Mouse (Mus musculus) cerebellum, postnatal 10 days (tissue): ENCODE measurements around the gene Cars2.
"Not testable (repeated sequence)": the region's sequence is repeated elsewhere in the genome, so short reads cannot be mapped to it uniquely, and the experiment has no call there.

Source experiments
- DNase-seq, 2 experiments: peaks; one replicate each; pipeline ENCODE4 v3.0.0; 2021; ENCODE audit warnings: mixed read lengths in 2 of 2

Gene Cars2

DNA sequence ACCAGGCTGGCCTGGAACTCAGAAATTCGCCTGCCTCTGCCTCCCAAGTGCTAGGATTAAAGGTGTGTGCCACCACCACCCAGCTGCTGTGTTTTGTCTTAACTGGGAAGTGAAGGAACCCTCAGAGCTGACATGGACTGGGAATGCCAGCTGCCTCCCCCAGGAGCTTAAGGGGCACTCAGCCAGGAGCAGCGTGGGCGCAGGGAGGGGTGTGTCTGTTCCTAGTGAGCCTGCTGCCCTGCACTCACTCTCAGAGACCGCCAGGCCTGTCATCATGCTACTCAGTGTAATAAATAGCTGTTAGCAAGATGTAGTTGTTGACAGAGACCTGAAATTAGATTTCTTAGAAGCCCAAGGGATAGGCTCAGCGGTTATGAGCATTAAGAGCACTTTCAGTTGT lies 39.6 kb downstream of the Cars2 start:
- DNase-seq: no peak

DNA sequence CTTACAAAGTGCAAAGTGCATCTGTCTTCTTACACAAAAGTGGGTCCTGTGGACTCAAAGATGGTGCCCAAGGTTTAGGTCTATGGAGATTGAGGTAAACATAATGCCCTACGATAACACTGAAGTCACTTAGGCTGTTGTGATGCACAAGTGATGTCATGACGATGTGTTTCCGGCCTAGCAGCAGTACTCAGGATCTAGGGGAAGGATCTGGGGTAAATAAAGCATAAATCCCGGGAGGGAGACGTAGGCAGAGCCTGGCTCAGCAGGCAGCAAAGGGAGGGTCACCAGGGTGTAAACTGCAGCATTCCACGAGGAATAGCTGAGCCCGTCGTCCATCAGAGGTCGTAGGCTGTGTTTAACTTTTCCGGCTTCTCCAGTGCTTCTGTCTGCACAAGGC lies 41.7 kb downstream of the Cars2 start:
- no peak for DNase-seq

DNA sequence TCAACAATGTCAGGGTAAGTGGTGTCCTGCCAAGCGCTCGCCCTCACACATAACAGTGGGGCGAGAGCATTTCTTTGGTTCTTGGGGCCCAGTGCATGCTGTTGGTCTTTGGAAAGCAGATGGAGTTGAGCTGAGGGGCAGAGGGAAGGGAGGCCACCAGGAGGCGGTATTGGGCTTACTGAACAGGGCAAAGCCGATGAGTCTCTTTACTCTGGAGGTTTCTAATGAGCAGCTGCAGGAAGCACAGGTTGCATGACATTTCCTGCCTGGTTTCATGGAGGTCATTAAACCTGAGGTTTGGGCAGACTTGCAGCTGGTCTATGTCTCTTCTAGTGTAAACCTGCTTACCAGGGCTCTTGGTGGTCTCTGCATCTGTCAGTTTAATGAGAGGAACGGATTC lies 43.8 kb downstream of the Cars2 start:
- DNase-seq: peak; percentile 77 to 80

DNA sequence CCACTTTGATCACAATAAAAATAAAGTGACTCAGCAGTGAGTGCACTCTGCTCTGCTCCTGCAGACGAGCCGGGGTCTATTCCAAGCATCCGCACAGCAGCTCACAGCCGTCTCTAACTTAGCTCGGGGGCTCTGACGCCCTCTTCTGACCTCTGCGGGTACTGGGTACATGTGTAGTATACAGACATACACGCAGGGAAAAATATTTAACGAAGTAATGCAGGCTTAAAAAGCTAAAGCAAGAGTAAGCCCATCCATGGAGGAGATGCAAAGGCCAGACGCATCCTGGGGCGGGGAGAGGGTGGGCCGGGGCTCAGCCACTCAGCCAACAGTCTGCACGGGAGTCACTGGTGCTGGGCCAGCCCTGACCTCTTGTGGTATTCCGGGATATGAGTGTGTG lies 44.5 kb downstream of the Cars2 start:
- DNase-seq: no peak

DNA sequence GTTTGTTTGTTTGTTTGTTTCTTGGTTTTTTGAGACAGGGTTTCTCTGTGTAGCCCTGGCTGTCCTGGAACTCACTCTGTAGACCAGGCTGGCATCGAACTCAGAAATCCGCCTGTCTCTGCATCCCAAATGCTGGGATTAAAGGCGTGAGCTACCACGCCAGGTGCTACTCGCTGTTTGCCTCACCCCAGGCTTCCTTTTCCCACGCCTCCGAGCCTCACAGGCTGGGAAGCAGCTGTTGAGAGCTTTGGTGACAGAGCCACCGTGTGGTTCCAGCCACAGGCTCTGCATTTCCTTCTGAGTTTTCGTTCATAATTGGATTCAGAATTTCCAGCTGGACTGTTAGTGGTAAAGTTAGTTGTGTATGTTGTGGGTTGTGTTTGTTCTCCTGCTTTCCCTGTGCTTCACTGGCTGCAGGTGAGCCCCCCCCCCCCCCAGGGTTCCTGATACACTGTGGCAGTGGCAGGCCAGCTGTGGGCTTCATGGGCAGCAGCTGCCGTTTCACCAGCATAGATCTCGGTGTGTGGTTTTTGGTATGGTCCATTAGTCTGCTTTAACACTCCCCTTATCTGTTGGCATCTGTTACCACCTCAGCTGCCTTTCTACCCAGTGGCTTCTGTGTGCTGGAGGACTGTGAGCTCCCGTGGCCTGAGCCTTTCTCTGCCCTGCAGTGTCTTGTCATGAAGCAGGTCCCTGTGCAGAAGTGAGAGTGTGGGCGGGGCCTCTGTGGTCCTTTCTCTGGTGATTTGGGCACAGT lies 46.9 kb downstream of the Cars2 start:
- no peak for DNase-seq

DNA sequence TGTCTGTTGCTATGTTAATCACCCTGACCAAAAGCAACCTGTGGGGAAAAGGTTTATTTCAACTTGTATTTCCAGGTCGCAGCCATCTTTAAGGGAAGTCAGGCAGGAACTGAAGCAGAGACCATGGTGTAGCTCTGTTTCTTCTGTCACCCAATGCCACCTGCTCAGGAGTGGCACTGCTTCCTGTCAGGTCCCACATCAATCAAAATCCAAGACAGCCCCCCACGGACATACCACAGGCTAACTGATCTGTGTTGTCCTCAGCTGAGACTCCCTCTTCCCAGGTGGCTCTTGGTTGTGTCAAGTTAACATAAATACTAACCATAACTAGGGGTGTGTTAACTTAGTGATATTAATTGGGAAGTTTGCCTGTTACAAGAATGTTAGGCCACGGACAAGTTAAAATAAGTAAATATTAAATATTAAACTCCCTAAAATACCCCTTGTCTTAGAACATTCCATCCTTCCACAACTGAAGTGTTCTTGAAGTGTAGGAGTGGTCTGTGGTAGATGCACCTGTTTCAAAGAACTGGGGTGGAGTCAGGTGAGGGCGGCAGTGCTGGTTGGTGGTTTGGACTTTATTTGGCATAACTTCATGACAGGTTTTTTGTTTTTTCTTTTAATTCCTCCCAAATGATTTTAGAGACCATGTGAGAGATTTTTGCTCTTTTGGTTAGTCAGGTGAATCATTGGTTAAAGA lies 51.6 kb downstream of the Cars2 start:
- DNase-seq: no peak

DNA sequence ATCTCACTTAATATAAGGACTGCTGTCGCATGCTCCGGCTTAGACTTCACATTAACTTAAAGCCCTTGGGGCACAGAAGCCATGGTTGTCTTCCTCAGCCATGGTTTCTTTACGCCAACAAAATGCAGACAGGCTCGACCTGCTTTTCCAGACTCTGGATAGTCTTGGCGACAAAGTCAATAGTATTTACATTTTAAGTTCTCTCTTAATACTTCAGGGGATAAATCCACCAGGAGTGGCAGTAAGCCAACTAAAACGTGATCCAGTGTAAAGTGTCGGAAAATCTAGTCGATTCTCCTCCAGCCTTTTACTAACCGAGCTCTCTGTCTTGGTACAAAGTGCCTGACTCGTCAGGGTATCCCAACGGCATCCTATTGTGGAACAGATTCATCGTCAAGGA lies 52.3 kb downstream of the Cars2 start:
- DNase-seq: no peak

DNA sequence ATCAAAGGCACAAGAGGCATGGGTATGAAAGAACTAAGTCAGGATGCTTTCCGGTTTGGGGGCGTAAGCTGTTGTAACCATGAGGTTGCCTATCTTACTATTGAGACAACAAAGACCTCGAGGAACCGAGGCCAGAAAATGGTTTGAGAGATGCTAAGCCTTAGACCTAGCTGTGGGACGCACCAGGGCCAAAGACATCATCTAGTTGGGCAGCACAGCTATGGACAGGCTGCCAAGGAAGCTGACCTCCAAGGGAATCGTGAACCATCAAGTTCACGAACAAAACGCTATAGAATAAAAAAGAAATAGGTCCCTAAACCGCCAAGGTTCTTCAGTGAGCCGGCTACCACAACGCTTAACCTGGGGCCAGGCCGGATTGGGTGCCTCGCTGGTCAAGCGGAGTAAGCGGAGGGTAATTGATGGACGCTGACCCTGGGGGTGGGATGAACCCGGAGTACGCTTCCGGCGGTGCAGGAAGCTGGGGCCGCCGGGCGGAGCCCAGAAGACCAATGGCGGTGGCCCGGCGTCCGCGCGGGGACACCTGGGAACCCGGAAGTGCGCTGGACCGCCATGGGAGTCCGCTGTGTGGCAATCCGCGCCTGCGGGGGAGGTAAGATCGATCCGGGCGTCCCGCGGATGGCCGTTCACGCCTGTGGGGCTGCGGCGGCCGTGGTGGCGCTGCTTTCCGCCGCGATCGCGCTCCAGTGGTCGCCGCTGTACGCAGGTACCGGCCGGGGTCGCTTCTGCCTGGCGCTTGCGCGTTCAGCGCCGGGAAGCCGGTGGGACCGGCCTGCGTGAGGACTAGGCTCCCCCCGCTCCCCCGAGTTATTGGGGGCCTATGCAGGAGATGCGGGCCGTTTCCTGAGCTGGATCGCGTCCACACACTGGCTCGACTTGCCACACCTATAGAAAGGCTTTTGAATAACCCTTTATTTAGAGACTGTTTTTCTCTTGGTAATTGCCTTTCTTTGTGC lies 53.3 kb downstream of the Cars2 start, which contains the start of gene Naxd:
Gene Naxd, plus strand, starts transcription at position 490 of the 974 bp plus-strand sequence.
- peak; percentile 93 to 95 for DNase-seq

DNA sequence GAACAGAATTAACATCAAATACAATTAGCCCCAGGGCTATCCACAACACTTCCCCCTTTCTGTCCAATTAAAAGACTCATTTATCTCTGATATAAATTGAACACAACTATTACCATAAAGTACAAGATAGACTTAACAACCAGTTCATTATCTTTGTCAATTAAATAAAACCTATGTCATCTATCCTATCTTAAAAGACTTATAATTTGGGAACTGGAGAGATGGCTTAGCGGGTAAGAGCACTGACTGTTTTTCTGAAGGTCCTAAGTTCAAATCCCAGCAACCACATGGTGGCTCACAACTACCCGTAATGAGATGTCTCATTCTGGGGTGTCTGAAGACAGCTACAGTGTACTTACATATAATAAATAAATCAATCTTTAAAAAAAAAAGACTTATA lies 58.2 kb downstream of the Cars2 start:
- not testable (repeated sequence) for DNase-seq

DNA sequence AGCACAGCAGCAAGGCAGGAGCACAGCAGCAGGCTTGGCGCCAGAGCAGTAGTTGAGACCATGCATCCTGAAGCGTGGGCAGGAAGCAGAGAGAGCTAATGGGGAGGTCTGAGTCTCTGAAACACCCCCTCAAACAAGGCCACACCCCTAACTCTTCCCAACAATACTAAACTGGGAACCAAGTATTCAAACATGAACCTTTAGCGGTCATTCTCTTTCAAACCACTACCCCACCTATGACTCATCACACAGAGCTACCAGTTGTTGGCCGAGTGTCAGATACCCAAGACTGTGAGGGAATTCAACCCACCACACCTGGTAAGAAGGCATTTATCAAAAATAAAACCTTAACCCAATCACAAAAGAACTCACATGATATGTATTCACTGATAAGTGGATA lies 63.4 kb downstream of the Cars2 start:
- no peak for DNase-seq

DNA sequence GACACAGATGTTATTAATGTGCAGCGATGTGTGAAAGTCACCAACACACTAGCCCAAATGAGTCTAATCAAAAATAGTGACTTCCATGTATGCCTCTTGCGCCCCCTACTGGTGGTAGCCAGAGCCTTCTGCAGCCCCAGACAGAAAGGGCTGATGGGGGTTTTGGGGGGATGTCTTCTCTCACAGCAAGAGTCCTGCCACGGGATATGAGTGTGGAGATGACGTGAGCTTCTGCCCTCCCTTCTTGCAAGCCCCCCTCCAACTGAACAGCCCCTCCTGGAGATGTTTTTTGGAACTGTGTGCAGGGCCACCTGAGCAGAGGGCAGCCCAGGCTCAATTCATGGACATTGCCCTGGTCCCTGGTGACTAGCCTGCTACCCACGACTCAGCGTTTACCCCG lies 64.4 kb downstream of the Cars2 start:
- DNase-seq: peak; percentile 86 to 91

DNA sequence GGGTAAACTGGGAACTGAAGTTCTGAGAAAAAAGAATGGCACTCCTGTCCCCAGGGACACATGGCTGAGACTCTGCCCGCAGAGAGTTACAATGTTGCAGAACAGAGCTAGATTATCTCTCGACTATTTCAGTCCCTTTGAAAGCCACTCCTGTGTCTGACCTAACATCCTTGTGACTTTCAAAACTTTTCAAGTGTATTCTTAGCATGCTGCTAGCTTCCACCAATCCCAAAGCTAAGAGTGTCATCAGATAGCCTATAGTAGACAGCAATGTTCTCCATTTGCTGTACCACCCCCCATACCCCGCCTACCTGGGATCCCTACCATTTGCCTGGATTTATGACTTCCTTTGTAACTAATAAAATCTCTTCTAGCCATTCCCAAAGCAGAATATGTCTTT lies 68.0 kb downstream of the Cars2 start:
- no peak for DNase-seq

DNA sequence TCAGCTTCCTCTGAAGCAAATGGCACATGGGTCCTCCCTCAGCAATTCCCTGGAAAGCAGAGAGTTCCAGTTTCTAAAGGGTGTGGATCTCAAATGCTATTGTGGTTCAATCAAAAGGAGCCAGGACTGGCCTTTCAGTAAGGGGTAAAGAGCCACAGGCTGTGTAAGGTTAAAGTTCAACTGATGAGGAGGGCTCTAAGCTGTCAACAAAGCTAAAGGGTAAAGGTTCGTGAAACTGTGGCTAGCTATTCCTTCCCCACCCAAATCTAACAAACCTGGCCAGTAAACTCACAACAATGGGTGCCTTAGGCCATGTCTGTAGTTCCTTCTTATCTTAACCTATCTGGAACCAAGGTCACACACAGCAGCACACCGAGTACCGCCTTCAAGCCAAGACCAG lies 68.7 kb downstream of the Cars2 start:
- no peak for DNase-seq

DNA sequence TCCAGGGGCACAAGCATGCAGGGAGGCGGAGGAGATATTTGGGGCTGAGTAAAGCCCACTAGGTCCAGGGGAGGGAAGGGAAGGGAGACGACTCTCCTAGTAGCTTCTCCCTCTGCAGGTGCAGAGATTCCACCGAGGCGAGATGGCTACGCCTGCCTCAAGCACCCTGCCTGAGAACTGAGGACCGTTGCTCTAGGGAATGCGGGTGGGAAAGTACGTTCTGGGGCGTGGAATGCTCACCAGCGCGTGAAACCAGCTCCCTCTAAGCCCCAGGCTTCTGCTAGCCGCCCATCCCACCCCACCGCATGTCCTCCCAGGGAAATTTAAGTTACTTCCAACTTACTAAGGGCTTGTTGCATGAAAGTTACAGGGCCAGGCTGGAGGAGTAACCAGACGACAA lies 71.0 kb downstream of the Cars2 start:
- no peak for DNase-seq

DNA sequence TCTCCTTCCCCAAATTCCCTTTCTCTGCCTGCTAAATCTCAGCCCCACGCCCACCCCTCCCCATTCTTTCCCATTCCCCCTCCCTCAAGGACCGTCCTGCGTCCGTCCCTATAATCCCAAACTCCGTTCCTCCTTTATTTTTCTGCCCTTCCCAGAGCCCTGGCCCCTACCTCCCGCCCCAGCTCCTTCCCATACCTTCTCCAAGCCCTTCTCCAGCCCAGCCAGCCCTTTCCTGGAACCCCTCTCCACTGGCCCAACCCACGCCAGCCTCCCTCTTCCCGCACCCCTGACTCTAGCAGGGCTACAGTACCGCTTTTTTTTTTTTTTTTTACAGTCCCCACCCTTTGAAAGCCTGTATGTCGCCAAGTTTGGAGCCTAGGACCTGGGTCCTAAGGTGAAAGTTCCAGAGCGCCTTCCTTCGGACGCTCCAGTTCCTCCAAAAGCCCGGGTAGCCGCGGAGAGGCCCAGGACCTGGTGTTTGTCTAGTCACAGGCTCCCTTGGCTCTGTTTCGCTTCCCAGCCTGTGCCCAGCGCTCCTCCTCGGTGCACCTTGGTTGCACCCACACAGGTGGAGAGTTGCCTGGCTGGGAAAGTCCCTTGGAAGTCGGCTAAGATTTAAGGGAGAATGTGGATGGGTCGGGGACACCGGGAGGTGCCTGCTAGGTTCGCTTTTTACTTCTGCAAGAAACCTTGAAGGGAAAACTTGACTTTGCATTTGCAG lies 71.6 kb downstream of the Cars2 start:
- no peak for DNase-seq

DNA sequence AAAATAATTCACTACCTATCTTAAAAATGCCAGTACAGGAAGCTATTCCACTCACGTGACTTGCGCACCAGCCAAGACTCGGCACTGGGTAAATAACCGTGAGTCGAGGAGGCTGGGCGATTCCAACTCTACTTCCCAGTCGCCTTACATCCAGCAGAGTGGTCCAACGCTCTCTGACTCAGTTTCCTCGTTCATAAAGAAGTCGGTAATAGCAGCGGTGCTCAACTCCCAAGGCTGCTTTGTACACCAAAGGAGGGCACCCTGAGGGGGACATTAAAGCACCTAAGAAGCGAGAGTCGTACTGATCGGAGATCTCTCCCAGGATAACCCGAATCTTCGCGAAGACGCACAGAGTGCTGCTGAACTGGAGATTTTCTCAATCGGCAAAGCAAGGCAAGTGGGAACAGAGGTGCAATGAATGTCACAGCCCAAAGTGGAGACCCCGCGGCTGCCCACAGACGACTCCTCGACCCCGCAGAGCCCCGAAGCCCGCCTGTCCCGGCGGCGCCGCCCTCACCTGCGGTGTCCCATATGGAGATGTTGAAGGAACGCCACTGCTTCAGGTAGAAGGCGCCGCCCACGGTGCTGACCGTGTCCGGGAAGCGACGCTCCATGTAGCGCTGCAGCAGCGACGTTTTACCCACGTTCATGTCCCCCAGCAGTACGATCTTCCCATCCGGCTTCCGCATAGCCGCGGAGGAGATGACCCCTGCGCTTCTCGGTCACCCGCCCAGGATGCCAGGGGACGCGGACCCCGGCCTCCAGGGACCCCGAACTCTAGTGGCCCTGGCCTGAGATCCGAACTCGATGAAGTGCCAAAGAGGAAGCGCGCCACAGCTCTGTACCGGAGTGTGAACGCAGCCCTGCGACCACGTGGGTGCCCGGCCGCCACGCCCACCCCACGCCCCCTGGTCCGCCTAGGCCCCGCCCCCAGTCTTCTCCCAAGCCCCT lies 72.5 kb downstream of the Cars2 start, which contains the start of gene Rab20:
Gene Rab20, minus strand, starts transcription at position 900 of the 951 bp plus-strand sequence.
- peak; percentile 68 to 74 for DNase-seq

DNA sequence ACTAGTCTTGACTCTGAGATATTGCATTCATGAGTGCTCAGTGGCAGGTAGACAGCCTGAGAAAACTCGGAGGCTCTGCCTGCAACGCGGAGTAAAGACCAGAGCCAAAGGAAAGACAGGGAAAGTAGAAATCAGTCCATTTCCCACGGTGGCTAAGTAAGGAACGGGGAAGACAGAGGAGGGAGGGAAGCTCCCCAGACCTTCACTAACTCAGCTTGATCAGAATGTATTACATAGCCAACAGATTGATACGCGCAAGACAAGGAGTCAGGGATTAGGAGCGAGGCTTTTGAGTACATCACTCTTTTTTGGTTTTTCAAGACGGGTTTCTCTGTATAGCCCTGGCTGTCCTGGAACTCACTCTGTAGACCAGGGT lies 73.4 kb downstream of the Cars2 start:
- DNase-seq: no peak

DNA sequence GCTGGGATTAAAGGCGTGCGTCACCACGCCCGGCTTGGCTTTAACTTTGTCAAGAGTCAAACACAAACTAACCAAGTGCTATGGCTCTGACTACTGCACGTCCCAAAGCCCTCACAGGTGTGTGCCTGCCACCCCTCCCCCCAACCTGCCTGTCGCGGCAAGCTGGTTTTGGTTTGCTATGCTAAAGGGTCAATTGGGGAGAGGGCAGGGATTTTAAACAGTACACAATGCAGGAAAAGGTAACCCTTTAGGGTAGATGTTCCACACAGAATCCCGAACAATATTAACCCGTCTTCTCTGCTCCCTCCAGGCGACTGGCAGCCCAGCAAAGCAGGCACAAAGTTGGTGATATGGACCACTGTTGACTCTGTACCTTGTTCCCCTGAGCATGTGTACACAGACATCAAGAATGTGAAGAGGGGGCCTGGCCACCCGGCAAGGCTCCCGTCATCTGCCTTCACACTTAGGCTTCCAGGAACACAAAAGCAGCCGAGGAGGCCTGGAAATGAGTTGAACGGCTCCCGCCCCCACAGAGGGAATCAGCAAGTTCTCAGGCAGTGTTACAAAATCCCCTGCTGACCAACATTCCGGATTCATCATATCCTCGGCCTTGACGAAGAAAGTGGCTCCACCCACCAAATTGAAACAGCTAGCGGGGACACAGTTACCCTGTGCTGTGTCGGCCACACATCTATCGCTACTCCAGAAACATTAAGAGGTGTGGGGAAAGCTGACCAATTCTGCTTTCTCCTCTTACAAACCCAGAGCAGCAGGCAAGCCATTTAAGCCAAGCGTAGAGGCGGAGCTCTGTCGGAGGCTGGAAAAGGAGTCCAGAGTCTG lies 74.0 kb downstream of the Cars2 start:
- no peak for DNase-seq

DNA sequence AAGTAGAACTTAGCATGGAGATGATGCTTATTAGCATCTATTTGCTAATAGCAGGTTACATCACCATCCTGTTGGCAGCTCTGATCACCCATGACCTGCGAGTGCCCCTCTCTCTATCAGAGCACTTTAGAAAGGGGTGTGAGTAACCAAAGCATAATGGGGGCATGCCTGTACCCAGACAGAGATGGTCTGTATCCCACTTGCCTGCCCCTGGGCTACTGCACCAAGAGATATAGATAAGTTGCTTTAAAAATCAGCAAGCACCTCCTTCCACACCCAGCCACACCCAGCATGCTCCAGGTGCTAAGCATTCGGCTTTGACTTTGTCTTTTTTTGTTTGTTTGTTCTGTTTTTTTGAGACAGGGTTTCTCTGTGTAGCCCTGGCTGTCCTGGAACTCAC lies 74.7 kb downstream of the Cars2 start:
- DNase-seq: no peak

DNA sequence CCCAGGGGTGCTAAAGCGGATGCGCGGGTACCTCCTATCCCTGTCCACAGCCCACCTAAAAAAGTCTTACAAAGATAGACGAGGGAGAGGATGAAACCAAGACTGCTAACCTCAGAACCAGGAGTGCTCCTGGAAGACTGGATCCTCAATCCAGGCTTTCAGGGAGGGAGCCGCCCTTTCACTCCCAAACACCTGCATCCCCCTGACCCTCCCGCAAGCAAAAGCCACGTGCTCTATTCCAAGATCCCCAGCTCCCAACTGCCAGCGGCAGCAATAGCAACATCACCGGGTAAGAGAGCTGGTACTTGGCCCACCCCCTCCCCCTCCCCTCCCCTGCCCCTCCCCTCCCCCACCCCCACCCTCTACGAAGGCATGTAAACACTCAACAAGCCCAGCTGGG lies 75.2 kb downstream of the Cars2 start:
- DNase-seq: no peak
